Mouse (Mus musculus) midbrain, embryonic 15.5 days (tissue): ENCODE data around the gene Lrrtm3. TPM values are rescaled to one million over a fixed set of nuclear protein-coding genes. Genes with fewer than 3 reads are reported as not detected.
A peak's percentile ranks its signal among the peaks of the same experiment; 100 is the strongest.

Source experiments
- ATAC-seq: fragments of 200-750 bp; cut with Nextera tagmentation; replicated peaks from 2 replicates; pipeline ENCODE4 v1.8.0; 2017; ENCODE audit warnings: moderate TSS enrichment
- H3K27ac ChIP-seq: fragments of 300-500 bp; sonication (generic); 2 replicates; pipeline ENCODE4 v1.5.1; 2015; ENCODE audit warnings: mild to moderate bottlenecking, inconsistent platforms
- H3K27me3 ChIP-seq: fragments of 300-500 bp; sonication (generic); replicated peaks from 2 replicates; pipeline ENCODE4 v1.6.1; 2015; ENCODE audit warnings: inconsistent platforms
- H3K36me3 ChIP-seq: fragments of 300-500 bp; sonication (generic); replicated peaks from 2 replicates; pipeline ENCODE4 v1.6.1; 2015; ENCODE audit warnings: inconsistent platforms
- H3K4me1 ChIP-seq: fragments of 300-500 bp; sonication (generic); 2 replicates; pipeline ENCODE4 v1.6.1; 2015; ENCODE audit warnings: inconsistent platforms
- H3K4me2 ChIP-seq: fragments of 300-500 bp; sonication (generic); 2 replicates; pipeline ENCODE4 v1.6.1; 2015; ENCODE audit warnings: inconsistent platforms, mild to moderate bottlenecking, moderate library complexity
- H3K4me3 ChIP-seq: fragments of 300-500 bp; sonication (generic); 2 replicates; pipeline ENCODE4 v1.5.1; 2015; ENCODE audit warnings: mild to moderate bottlenecking, inconsistent platforms
- H3K9ac ChIP-seq: fragments of 300-500 bp; sonication (generic); 2 replicates; pipeline ENCODE4 v1.6.1; 2015; ENCODE audit warnings: mild to moderate bottlenecking, inconsistent platforms
- H3K9me3 ChIP-seq: fragments of 300-500 bp; sonication (generic); 2 replicates; pipeline ENCODE4 v1.6.1; 2016; ENCODE audit warnings: inconsistent platforms
- WGBS: fragments of 180-500 bp; shearing (Covaris S2); methylation state at CpG from one replicate; pipeline ENCODE4 v1.1.7; 2015; ENCODE audit warnings: mixed read lengths; 5-methylcytosine and 5-hydroxymethylcytosine counted together
- polyA plus RNA-seq: library from polyadenylated mRNA; unstranded; fragments of >200 nt; fragmentation: Nextera tagmentation; extraction: Ambion mirVana; gene quantifications from 2 replicates; pipeline ENCODE4 v1.2.1, GENCODE M21; 2015

Lrrtm3 gene
- 38.1 and 39.0 TPM in 2 replicates for polyA plus RNA-seq

DNA sequence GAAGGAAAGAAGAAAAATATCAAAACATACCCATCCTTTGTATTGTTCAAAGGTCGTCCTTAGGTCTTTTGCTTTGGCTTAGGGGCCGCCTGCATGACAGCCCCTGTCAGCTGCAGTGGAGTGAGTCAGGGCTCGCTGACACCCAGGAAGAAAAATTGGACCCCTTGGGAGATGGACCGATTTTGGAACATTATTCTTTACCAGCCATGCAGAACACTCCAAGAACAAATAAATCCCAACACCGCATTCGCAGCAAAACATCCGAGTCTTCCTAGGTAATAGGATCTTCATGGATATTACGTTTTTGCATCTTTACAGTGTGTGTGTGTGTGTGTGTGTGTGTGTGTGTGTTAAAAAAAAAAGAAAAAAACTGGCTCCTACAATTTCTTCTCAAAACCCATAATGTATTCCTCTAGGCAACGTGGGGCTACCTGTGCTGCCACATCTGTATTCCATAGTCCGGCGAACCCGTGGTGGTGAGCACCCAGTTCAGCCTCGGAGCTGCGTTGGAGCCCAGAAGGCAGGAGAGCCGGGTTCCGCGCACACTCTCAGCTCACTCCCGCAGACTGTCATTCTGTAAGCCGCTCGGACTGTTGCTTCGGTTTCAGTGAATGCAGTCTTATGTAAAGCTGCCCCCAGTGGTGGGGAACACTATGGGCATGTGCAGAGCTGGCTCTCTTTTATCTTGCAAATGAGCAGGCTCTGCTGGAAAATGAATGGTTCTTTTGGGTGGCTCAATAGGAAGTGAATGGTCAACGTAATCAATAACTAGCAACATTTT is at the start of gene Lrrtm3:
TSS of gene Lrrtm3 (minus strand) at position 598 of the 781 bp plus-strand sequence.
- Histone ChIP-seq H3K9ac (peak within 1 kb of the TSS; percentile 55), H3K4me3 (peak within 1 kb of the TSS; percentile 54)
- WGBS: 1% methylated on average over 22 of the region's 22 CpGs

DNA sequence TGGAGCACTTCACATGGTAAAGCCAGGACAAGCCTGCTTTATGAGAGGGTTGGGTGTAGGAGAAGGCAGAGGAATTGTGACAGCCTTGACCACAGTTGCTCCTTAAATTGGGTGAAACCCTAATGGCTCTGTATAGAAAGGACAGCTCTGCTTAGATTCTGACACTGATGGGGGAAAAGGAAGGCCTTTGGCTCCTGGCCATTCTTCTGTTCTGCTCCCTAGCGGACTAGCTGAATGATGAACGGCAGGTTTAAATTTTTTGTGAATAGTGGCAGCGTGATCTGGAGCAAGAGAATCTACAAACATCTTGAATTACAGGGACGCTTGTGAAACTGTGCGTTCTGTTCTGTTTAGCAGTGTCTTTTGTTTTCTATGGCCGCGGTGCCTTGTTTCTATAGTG is 45.4 kb upstream of the Lrrtm3 start:
- Histone ChIP-seq H3K4me2 (no peak overlapping the region), H3K4me1 (no peaks in the 10 kb centered on the region), H3K9me3 (no peaks in the 10 kb centered on the region), H3K27ac (no peak overlapping the region), H3K36me3 (no peaks in the 10 kb centered on the region), H3K4me3 (no peak overlapping the region), H3K9ac (no peak overlapping the region), H3K27me3 (no peaks in the 10 kb centered on the region)
- WGBS: 24% methylated on average over 7 of the region's 7 CpGs
- ATAC-seq: no peak

More for the DNA sequence above, at the start of gene Lrrtm3:
- no peaks in the 10 kb centered on the region for H3K9me3 ChIP-seq
- peaks cover 12% of the 10 kb centered on the region for H3K4me1 ChIP-seq
- H3K36me3 ChIP-seq: no peaks in the 10 kb centered on the region
- peak within 1 kb of the TSS; percentile 77 for H3K4me2 ChIP-seq
- H3K27ac ChIP-seq: peak within 1 kb of the TSS; percentile 75
- peak; percentile 95 for ATAC-seq
- H3K27me3 ChIP-seq: no peaks in the 10 kb centered on the region

DNA sequence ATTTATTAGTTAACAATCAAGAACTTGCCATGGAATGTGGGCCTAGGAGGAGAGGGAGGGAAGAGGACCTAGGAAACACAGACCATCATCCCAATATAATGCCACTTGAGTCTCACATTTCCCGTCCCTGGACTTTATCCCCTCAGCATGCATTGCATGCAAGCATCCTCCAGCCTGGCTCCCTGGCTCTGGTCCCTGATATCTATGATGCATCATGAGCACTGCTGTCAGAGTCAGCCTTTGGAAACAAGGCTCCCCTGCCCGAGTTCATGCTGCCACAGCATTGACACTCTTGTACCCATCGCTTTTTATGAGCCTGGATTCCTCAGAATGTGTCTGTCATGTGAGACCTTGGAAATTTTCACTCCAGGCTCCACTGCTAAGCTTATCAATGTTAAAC is 43.4 kb upstream of the Lrrtm3 start:
- H3K9me3 ChIP-seq: no peaks in the 10 kb centered on the region
- no peaks in the 10 kb centered on the region for H3K27me3 ChIP-seq
- no peak overlapping the region for H3K4me3 ChIP-seq
- H3K4me2 ChIP-seq: no peak overlapping the region
- 79% methylated on average over 3 of the region's 3 CpGs for WGBS
- H3K36me3 ChIP-seq: no peaks in the 10 kb centered on the region
- H3K27ac ChIP-seq: no peak overlapping the region
- no peaks in the 10 kb centered on the region for H3K4me1 ChIP-seq
- no peak for ATAC-seq
- no peak overlapping the region for H3K9ac ChIP-seq

DNA sequence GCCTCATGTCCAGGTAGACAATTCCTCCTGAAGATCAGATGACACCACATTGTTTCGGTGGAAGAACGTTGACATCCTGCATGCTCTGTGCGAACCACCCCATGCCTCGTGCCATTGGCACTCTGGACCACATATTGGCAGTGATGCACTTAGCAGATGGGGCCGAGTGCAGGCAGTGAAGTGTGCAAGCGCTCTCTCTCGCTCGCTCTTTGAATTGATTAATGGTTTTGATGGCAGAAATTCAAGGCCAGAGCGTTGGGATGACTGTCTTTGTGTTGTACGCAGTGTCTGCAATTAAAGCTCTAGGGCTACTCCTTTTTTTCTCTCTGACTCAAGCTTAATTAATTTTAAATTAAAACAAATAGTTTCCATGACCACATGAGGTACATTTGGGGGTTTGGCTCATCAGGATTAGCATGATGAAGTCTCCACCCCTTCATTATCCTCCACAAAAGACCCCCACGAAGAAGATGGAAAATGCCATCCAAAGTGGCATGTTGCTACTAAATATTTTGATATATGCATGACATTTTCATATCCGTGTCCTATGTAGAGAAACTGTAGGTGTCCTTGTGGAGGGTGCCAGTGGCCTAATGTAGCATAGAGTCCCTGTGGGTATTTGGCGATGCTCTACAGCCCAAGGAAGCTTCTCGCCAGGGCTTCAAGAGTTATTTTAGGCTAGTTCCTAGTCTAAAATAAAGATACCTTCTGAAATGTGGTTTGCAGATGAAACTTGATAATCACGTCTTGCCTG is 40.5 kb upstream of the Lrrtm3 start:
- WGBS: 77% methylated on average over 15 of the region's 15 CpGs
- H3K4me1 ChIP-seq: no peaks in the 10 kb centered on the region
- no peaks in the 10 kb centered on the region for H3K9me3 ChIP-seq
- no peak overlapping the region for H3K4me3 ChIP-seq
- no peak overlapping the region for H3K9ac ChIP-seq
- no peak overlapping the region for H3K27ac ChIP-seq
- no peaks in the 10 kb centered on the region for H3K36me3 ChIP-seq
- H3K4me2 ChIP-seq: no peak overlapping the region
- peak; percentile 54 for ATAC-seq
- H3K27me3 ChIP-seq: no peaks in the 10 kb centered on the region

DNA sequence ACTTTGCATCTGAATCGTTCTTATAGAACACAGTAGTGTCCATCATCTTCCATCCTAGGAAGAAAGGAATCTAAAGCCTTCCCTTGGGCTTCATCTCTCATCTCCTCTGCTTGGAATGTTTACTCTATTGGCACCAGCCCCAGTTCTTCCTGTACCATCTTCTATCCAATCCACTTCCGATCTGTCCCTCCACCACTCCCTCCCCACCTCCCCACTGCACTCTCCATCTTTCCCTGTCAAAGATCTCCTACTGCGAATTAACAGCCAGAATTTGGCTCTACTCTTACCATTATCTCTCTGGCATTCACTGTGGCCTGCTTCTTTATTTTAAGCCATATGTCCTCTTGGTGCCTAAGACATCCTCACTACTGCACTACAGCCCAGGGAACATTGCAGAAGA is 28.8 kb upstream of the Lrrtm3 start:
- Histone ChIP-seq H3K9ac (no peak overlapping the region), H3K4me1 (no peaks in the 10 kb centered on the region), H3K4me2 (no peak overlapping the region), H3K27me3 (no peaks in the 10 kb centered on the region), H3K27ac (no peak overlapping the region), H3K36me3 (no peaks in the 10 kb centered on the region), H3K9me3 (no peaks in the 10 kb centered on the region), H3K4me3 (no peak overlapping the region)
- 80% methylated on average over 3 of the region's 3 CpGs for WGBS
- no peak for ATAC-seq

DNA sequence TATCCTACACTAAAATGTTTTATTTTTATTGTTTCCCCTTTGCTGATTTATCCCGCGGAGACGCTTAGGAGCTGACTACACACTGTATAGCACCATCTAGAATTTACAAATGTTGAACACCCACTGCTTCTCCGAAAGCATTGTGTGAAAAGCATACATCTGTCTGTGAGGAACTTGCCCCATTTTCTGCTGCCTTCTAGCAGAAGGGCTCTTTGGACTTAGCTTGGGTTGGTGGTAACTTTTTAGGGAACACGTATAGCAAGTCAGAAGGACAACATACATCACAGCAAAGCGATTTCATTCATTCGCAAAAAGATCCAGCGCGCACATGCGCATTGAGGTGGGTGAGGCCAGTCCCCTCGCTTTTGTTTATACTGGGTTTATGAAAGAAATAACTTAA is 25.2 kb upstream of the Lrrtm3 start:
- no peaks in the 10 kb centered on the region for H3K27me3 ChIP-seq
- no peak overlapping the region for H3K27ac ChIP-seq
- no peaks in the 10 kb centered on the region for H3K4me1 ChIP-seq
- 96% methylated on average over 11 of the region's 11 CpGs for WGBS
- no peak overlapping the region for H3K4me2 ChIP-seq
- H3K4me3 ChIP-seq: no peak overlapping the region
- H3K9ac ChIP-seq: no peak overlapping the region
- H3K9me3 ChIP-seq: no peaks in the 10 kb centered on the region
- H3K36me3 ChIP-seq: no peaks in the 10 kb centered on the region
- ATAC-seq: no peak

DNA sequence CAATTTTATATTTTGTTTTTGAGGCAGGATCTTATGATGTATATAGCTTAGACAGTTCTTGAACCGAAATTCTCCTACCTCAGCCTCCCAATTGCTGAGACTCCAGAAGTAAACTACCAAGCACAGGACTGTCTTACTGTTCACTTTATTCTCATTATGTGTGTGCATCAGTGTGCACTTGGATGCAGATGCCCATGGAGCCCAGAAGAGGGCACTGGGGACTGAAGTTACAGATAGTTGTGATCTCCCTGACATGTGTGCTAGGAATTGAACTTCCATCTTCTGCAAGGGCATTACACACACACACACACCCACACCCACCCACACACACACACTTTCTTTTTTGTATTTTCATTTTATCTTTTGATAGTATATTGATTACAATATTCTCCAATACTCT is 6.5 kb upstream of the Lrrtm3 start:
- H3K4me2 ChIP-seq: no peak overlapping the region
- no peaks in the 10 kb centered on the region for H3K36me3 ChIP-seq
- 96% methylated on average over 1 of the region's 1 CpGs for WGBS
- no peak overlapping the region for H3K27ac ChIP-seq
- H3K4me3 ChIP-seq: no peak overlapping the region
- no peaks in the 10 kb centered on the region for H3K27me3 ChIP-seq
- no peak for ATAC-seq
- H3K9ac ChIP-seq: no peak overlapping the region
- no peaks in the 10 kb centered on the region for H3K9me3 ChIP-seq
- no peaks in the 10 kb centered on the region for H3K4me1 ChIP-seq

DNA sequence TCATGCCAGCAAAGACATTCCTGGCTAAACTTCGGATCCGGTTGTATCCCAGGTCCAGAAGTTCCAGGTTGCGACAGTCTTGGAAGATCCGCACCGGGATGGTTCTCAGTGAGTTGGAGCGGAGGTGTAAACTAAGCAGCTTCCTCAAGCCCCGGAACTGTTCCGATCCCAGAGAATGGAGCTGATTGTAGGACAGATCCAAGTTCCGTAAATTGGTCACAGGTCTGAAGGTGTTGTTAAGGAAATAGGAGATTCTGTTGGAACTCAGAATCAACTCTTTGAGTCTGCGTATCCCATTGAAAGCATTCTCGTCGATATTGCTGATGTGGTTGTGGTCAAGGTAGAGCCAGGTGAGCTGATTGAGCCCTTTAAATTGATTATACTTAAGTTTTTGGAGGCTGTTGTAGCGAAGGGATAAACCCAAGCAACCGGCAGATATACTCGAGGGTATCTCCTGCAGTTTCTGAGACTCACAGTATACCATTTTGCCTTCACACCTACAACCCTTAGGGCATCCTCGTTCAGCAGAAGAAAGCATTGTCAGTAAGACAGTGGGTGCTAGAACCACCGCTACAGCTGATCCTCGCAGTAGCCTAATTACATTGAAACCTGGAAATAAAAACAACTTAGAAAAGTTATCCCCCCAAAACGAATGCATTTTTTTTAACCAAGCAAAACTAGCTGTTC is 1.2 kb downstream of the Lrrtm3 start:
- ATAC-seq: no peak
- WGBS: 17% methylated on average over 19 of the region's 19 CpGs
- H3K4me1 ChIP-seq: peaks cover 14% of the 10 kb centered on the region
- H3K9me3 ChIP-seq: no peaks in the 10 kb centered on the region
- H3K4me3 ChIP-seq: peak overlapping the region; percentile 54
- H3K36me3 ChIP-seq: no peaks in the 10 kb centered on the region
- H3K27ac ChIP-seq: 0 out of 2 replicates have a peak overlapping the region, but pooled peaks have one; percentile 5
- H3K27me3 ChIP-seq: no peaks in the 10 kb centered on the region
- H3K4me2 ChIP-seq: peak overlapping the region; percentile 77
- peak overlapping the region; percentile 39 for H3K9ac ChIP-seq

DNA sequence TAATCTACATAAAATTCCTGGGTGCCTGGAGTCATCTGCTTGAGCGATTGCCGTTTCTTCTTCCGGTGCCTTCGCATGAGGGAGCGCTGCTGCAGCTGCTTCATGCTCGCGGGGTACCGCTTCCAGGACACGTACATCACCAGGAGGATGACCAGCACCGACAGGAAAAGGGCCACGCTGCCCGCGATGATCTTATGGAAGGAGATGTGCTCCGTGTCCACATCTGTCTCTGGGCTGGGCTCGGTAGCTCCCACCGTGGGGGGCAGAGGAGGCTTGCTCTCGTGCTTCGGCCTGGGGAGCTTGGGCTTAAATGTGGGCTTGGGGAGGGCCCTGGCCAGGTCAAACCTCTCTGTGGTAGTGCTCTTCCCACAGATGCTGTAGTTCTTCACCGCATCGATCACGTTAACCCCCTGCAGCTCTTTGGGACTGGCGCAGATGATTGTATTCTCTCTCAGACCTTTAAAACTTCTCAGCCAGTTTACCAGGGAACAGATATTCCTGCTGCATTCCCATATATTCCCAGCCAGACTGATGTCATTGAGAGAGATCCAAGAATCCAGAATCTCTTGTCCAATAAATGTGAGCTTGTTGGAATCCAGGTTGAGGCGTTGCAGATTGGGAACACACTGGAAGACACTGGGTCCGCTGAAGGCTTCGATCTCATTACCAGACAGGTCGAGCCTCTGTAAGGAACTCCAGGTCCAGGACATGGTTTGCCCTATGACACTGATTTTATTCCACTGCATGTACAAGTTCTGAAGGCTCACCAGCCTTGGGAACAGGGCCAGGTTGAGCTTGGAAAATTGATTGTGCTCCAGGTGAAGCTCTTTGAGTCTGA is 1.9 kb downstream of the Lrrtm3 start:
- Histone ChIP-seq H3K9ac (peak overlapping the region; percentile 57), H3K4me2 (peak overlapping the region; percentile 77), H3K36me3 (no peaks in the 10 kb centered on the region), H3K4me1 (peaks cover 19% of the 10 kb centered on the region), H3K9me3 (no peaks in the 10 kb centered on the region), H3K27ac (peak overlapping the region; percentile 35; the same call in 1 of the 2 replicates), H3K4me3 (peak overlapping the region; percentile 54), H3K27me3 (no peaks in the 10 kb centered on the region)
- 4% methylated on average over 26 of the region's 26 CpGs for WGBS
- ATAC-seq: peak; percentile 16; the same call in 1 of the 2 replicates

DNA sequence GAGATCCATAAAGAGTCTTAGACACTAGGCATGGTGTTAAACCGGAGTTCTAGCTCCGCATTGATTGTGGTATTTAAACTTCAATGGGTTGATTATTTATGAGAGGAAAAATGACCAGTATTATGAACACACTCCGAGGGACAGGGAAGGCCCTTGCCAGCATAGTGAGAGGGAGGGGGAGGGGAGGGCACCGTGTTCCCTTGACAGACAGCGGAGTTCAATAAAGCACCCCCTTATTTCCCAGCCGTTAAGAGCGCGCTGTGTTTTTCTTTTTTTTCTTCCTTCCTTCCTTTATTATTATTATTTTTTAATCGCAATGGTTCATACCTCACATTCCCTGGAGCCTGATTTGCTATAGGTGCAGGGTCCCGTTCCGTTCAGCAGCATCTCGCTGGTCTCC is 2.6 kb downstream of the Lrrtm3 start:
- under 1% methylated on average over 12 of the region's 12 CpGs for WGBS
- peaks cover 19% of the 10 kb centered on the region for H3K4me1 ChIP-seq
- peak overlapping the region; percentile 54 for H3K4me3 ChIP-seq
- no peaks in the 10 kb centered on the region for H3K27me3 ChIP-seq
- H3K9ac ChIP-seq: peak overlapping the region; percentile 57
- H3K4me2 ChIP-seq: peak overlapping the region; percentile 77
- H3K36me3 ChIP-seq: no peaks in the 10 kb centered on the region
- ATAC-seq: no peak
- H3K9me3 ChIP-seq: no peaks in the 10 kb centered on the region
- peak overlapping the region; percentile 35; the same call in 1 of the 2 replicates for H3K27ac ChIP-seq

DNA sequence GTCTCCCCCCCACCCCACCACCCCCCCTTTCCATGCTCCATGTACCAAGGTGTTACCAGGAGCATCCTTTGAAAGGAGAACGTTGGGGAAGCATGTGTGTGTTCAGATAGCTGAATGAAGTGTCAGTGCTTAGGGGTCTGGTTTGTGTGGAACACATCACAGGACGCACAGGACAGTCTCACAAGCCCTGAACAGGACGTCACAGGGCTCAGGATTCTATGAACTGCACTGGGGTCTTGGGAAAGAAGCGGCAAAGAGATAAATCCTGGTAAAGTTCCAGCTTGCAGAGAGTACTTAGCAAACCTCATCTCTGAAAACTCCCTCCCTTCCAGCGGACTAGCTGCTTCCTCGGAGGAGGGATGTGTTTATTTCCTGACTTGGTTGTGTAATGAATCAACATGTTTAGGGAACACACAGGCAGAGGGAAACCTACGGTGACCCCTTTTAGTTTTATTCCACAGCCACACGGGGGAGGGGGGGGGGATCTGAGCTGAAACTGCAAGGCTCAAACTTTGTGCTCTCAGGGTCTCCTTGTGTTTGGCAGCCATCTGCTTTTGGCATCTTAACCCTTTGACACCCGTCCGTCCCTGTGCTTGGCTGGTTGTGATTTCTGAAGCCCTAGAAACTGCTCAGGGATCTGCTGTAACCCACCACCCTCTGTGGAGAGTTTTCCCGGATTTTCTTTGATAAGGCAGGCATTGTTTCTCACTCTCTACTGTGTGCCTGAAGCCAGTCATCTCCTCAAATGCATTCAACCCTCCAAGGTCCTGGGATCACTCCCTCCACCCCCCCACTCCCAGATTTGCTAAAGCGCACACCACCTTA is 3.3 kb downstream of the Lrrtm3 start:
- 3% methylated on average over 12 of the region's 12 CpGs for whole genome bisulfite sequencing
- Histone ChIP-seq H3K4me3 (peak overlapping the region; percentile 54), H3K36me3 (no peaks in the 10 kb centered on the region), H3K9ac (peak overlapping the region; percentile 57), H3K4me1 (peaks cover 19% of the 10 kb centered on the region), H3K27me3 (no peaks in the 10 kb centered on the region), H3K4me2 (peak overlapping the region; percentile 77), H3K9me3 (no peaks in the 10 kb centered on the region), H3K27ac (0 out of 2 replicates have a peak overlapping the region, but pooled peaks have one; percentile 18)
- no peak for ATAC-seq
